Mouse (Mus musculus): Measurements from ENCODE around the gene Eif3i. TPM values are rescaled to one million over a fixed set of nuclear protein-coding genes. Genes with fewer than 3 reads are reported as not detected.
A peak's percentile ranks its signal among the peaks of the same experiment; 100 is the strongest.

Gene Eif3i
- polyA plus RNA-seq, 1 experiment from 2014 or later: 161 TPM

DNA sequence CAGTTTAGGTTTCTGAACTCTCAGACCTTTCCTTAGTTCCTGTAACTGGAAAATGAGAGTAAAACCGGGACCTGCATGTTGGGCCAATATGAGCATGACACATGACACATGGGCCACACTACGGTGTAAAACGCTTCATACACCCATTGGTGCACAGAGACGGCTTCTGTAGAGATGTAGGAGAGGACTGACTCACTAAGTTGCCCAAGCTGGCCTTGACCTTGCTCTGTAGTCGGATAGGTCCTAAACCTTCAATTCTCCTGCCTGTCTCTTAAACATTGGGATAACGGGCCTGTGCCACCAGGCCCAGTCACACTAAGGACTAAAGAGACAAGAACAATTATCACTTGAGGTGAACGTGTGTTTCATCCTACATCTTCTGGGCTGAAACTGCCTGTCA, 32.1 kb downstream of the Eif3i start:
- TF ChIP-seq CTCF (IDR thresholded peaks at IDR 0.05) (no peak), EP300 (IDR thresholded peaks at IDR 0.05) (no peak)
- Histone ChIP-seq H3K4me2 (replicated peaks; ENCODE audit: low read depth, low read length) (no peak overlapping the region), H3K9me3 (ENCODE audit: low read length) (no peaks in the 10 kb centered on the region), H3K27ac (ENCODE audit: low read length) (no peak overlapping the region), H3K36me3 (ENCODE audit: insufficient read depth, low read length) (no peaks in the 10 kb centered on the region), H3K4me1 (ENCODE audit: insufficient read depth, low read depth, low read length) (no peaks in the 10 kb centered on the region), H3K4me3 (ENCODE audit: low read depth, low read length) (no peak overlapping the region), H3K9ac (replicated peaks; ENCODE audit: low read depth) (no peak overlapping the region), H3K27me3 (replicated peaks; ENCODE audit: insufficient read depth, low read length) (no peaks in the 10 kb centered on the region)
- no peak for ATAC-seq
- WGBS: 90% methylated on average over 7 of the region's 7 CpGs
- no peak for DNase-seq (ENCODE audit: low spot score)

- no peak for DNase-seq (ENCODE audit: low spot score)
- WGBS: 74% methylated on average over 6 of the region's 6 CpGs
Observed at GRCm38 (mm10) chr4:129565139-129565538, 35.3 kb downstream of the Eif3i start.

DNA sequence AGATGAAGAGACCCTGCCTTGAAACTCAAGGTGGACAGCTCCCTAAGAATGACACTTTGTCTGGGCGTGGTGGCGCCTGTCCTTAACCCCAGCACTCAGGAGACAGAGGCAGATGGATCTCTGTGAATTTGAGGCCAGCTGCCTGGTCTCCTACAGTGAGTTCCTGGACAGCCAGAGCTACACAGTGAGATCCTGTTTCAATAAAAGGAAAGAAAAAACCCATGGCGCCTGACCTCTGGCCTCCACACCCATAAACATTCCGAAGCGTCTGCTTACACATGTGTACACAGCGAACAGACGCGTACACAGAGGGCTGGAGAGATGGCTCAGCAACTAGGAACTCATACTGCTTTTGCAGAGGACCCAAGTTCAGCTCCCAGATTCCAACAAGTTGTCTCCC, 36.7 kb downstream of the Eif3i start:
- DNase-seq (ENCODE audit: low spot score) (no peak), ATAC-seq (no peak; the same call in 1 of the 2 replicates)
- TF ChIP-seq EP300 (IDR thresholded peaks at IDR 0.05) (no peak), CTCF (IDR thresholded peaks at IDR 0.05) (no peak)
- no peaks in the 10 kb centered on the region for H3K4me1 ChIP-seq (ENCODE audit: insufficient read depth, low read depth, low read length)
- H3K4me3 ChIP-seq (ENCODE audit: low read depth, low read length): no peak overlapping the region
- no peak overlapping the region for H3K27ac ChIP-seq (ENCODE audit: low read length)
- H3K36me3 ChIP-seq (ENCODE audit: insufficient read depth, low read length): no peaks in the 10 kb centered on the region
- H3K4me2 ChIP-seq (replicated peaks; ENCODE audit: low read depth, low read length): no peak overlapping the region
- no peaks in the 10 kb centered on the region for H3K9me3 ChIP-seq (ENCODE audit: low read length)
- 27% methylated on average over 8 of the region's 8 CpGs for WGBS
- no peaks in the 10 kb centered on the region for H3K27me3 ChIP-seq (replicated peaks; ENCODE audit: insufficient read depth, low read length)
- H3K9ac ChIP-seq (replicated peaks; ENCODE audit: low read depth): no peak overlapping the region

More at GRCm38 (mm10) chr4:129565139-129565538, 35.3 kb downstream of the Eif3i start:
- H3K27me3 ChIP-seq (replicated peaks; ENCODE audit: insufficient read depth, low read length): no peaks in the 10 kb centered on the region
- H3K4me3 ChIP-seq (ENCODE audit: low read depth, low read length): no peak overlapping the region
- no peaks in the 10 kb centered on the region for H3K9me3 ChIP-seq (ENCODE audit: low read length)
- TF ChIP-seq CTCF (IDR thresholded peaks at IDR 0.05): no peak
- no peak for TF ChIP-seq EP300 (IDR thresholded peaks at IDR 0.05)
- H3K36me3 ChIP-seq (ENCODE audit: insufficient read depth, low read length): no peaks in the 10 kb centered on the region
- no peaks in the 10 kb centered on the region for H3K4me1 ChIP-seq (ENCODE audit: insufficient read depth, low read depth, low read length)
- no peak overlapping the region for H3K4me2 ChIP-seq (replicated peaks; ENCODE audit: low read depth, low read length)
- no peak overlapping the region for H3K27ac ChIP-seq (ENCODE audit: low read length)
- no peak for ATAC-seq
- no peak overlapping the region for H3K9ac ChIP-seq (replicated peaks; ENCODE audit: low read depth)

- Histone ChIP-seq H3K9me3 (ENCODE audit: low read length) (no peaks in the 10 kb centered on the region), H3K4me1 (ENCODE audit: insufficient read depth, low read depth, low read length) (peaks cover 4% of the 10 kb centered on the region; the same call in 1 of the 2 replicates), H3K36me3 (ENCODE audit: insufficient read depth, low read length) (no peaks in the 10 kb centered on the region), H3K4me3 (ENCODE audit: low read depth, low read length) (no peak overlapping the region), H3K4me2 (replicated peaks; ENCODE audit: low read depth, low read length) (no peak overlapping the region), H3K27me3 (replicated peaks; ENCODE audit: insufficient read depth, low read length) (no peaks in the 10 kb centered on the region), H3K27ac (ENCODE audit: low read length) (no peak overlapping the region), H3K9ac (replicated peaks; ENCODE audit: low read depth) (no peak overlapping the region)
- ATAC-seq (no peak), DNase-seq (ENCODE audit: low spot score) (no peak)
- WGBS: 72% methylated on average over 5 of the region's 5 CpGs
- TF ChIP-seq EP300 (IDR thresholded peaks at IDR 0.05) (no peak), CTCF (IDR thresholded peaks at IDR 0.05) (no peak)
Observed at GRCm38 (mm10) chr4:129561184-129561583, 39.3 kb downstream of the Eif3i start.

- H3K27ac ChIP-seq (ENCODE audit: low read length): no peak overlapping the region
- H3K4me2 ChIP-seq (replicated peaks; ENCODE audit: low read depth, low read length): no peak overlapping the region
- H3K4me1 ChIP-seq (ENCODE audit: insufficient read depth, low read depth, low read length): peaks cover 12% of the 10 kb centered on the region; the same call in 1 of the 2 replicates
- H3K27me3 ChIP-seq (replicated peaks; ENCODE audit: insufficient read depth, low read length): no peaks in the 10 kb centered on the region
- no peaks in the 10 kb centered on the region for H3K36me3 ChIP-seq (ENCODE audit: insufficient read depth, low read length)
- ATAC-seq: no peak
- no peak overlapping the region for H3K4me3 ChIP-seq (ENCODE audit: low read depth, low read length)
- TF ChIP-seq CTCF (IDR thresholded peaks at IDR 0.05): no peak
- TF ChIP-seq EP300 (IDR thresholded peaks at IDR 0.05): no peak
- DNase-seq (ENCODE audit: low spot score): no peak
- H3K9ac ChIP-seq (replicated peaks; ENCODE audit: low read depth): no peak overlapping the region
- 78% methylated on average over 12 of the region's 12 CpGs for WGBS
- H3K9me3 ChIP-seq (ENCODE audit: low read length): no peaks in the 10 kb centered on the region
Observed at GRCm38 (mm10) chr4:129558321-129558955, 42.0 kb downstream of the Eif3i start.

DNA sequence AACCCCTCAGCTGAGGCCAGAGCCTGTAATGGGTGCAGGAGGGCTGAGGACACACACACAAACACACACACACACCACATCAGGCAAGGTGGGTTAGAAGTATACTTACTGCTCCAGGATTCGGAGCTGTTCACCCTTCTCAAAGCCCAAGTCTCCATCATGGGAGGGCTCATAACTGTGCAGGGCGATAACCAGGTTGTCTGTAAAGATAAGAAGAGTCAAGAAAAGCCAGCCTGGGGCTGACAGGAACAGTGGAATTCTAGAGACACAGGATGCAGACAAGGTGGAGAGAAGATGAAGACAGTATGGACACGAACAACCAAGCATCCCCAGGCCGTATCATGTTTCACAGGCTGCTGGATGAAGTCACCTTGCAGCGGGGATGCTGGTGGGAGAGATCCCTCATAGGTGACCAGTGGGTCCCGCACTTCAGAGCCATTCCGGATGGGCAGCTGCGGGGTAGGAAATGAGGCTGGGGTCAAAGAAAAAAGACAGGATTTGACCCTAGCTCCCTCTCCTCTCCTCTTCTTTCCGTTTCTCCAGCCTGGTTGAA, 43.1 kb downstream of the Eif3i start:
- ATAC-seq: 0 out of 2 replicates have a peak, but pooled peaks have one; percentile 2
- H3K27me3 ChIP-seq (replicated peaks; ENCODE audit: insufficient read depth, low read length): no peaks in the 10 kb centered on the region

More for the DNA sequence above, 43.1 kb downstream of the Eif3i start:
- Histone ChIP-seq H3K4me2 (replicated peaks; ENCODE audit: low read depth, low read length) (peak overlapping the region; percentile 89), H3K4me1 (ENCODE audit: insufficient read depth, low read depth, low read length) (peaks cover 12% of the 10 kb centered on the region; the same call in 1 of the 2 replicates), H3K36me3 (ENCODE audit: insufficient read depth, low read length) (no peaks in the 10 kb centered on the region), H3K9ac (replicated peaks; ENCODE audit: low read depth) (peak overlapping the region; percentile 43; the same call in 1 of the 2 replicates), H3K4me3 (ENCODE audit: low read depth, low read length) (peak overlapping the region; percentile 49; the same call in 1 of the 2 replicates), H3K27ac (ENCODE audit: low read length) (no peak overlapping the region), H3K9me3 (ENCODE audit: low read length) (no peaks in the 10 kb centered on the region)
- no peak for DNase-seq (ENCODE audit: low spot score)
- TF ChIP-seq CTCF (IDR thresholded peaks at IDR 0.05) (no peak), EP300 (IDR thresholded peaks at IDR 0.05) (no peak)
- 69% methylated on average over 9 of the region's 9 CpGs for WGBS

Measured in lung, postnatal 0 days (tissue).